Mouse (Mus musculus) heart, postnatal 0 days (tissue): ENCODE data around the gene Tra2b.

Experiments used
- CTCF ChIP-seq: IDR thresholded peaks from 2 replicates; pipeline ENCODE4 v1.5.1; 2016; ENCODE audit warnings: antibody characterized with exemption, control low read depth, low read depth
- EP300 ChIP-seq: IDR thresholded peaks from 2 replicates; pipeline ENCODE4 v1.6.1; 2016; ENCODE audit warnings: antibody characterized with exemption, low read depth

DNA sequence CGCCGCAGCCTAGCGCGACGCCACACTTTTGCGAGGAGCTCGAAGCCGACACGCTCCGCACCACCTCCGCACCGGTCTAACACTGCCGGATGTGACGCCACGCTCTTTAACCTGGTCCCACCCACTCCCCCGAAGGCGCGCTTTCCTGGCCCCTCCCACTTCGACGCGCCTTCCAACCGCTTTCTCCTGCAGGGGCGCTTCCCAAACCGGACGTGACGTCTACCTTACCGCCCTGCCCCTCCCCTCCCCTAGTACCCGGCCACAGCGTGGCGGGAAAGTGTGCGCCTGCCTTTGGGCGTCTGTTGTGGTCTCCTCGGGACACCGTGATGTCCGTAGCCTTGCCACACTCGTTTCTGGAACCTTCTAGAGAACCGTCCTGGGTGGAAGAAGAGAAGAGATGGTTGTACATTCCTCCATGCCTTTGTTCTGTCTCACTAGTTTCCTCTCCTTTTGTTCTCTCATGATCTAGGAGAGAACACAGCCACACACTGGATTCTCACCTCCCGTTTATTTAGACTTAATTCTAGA, at the start of gene Tra2b:
- no peak for TF ChIP-seq EP300
- TF ChIP-seq CTCF: peak; percentile 42; the same call in 1 of the 2 replicates
